Mouse (Mus musculus) cortical plate, adult 2 months (tissue): ENCODE data around the gene Izumo4.

Experiments used
- CTCF ChIP-seq: fragments of 200-500 bp; IDR thresholded peaks from 2 replicates; pipeline ENCODE4 v1.5.1; 2011; ENCODE audit warnings: mild to moderate bottlenecking, control low read depth, low read length; ENCODE audit not compliant: insufficient read depth; ENCODE audit errors: extremely low read depth
- POLR2A ChIP-seq: fragments of 200-500 bp; IDR thresholded peaks from 2 replicates; pipeline ENCODE4 v1.6.1; 2011; ENCODE audit warnings: mild to moderate bottlenecking, low read length, control low read depth; ENCODE audit not compliant: insufficient read depth; ENCODE audit errors: extremely low read depth

GRCm38 (mm10) chr10:80684984-80685383 is 17.0 kb upstream of the Izumo4 start:
- TF ChIP-seq POLR2A (no peak), CTCF (no peak)
